Mouse (Mus musculus) intestine, embryonic 16.5 days (tissue): ENCODE results near the gene Adamts17. TPM values are rescaled to one million over a fixed set of nuclear protein-coding genes. Genes with fewer than 3 reads are reported as not detected.

ENCODE experiments used
- ATAC-seq: fragments of 200-750 bp; cut with Nextera tagmentation; 2 replicates; pipeline ENCODE4 v1.8.0; 2017; ENCODE audit warnings: moderate TSS enrichment, moderate library complexity
- H3K27ac ChIP-seq: fragments of 300-500 bp; sonication (generic); 2 replicates; pipeline ENCODE4 v1.5.1; 2014; ENCODE audit warnings: mild to moderate bottlenecking, low read length
- H3K27me3 ChIP-seq: fragments of 300-500 bp; sonication (generic); replicated peaks from 2 replicates; pipeline ENCODE4 v1.6.1; 2014; ENCODE audit warnings: low read length, control low read depth, mixed read lengths; ENCODE audit not compliant: control insufficient read depth, insufficient read depth
- H3K36me3 ChIP-seq: fragments of 300-500 bp; sonication (generic); 2 replicates; pipeline ENCODE4 v1.6.1; 2014; ENCODE audit warnings: low read length, control low read depth; ENCODE audit not compliant: control insufficient read depth, insufficient read depth
- H3K4me1 ChIP-seq: fragments of 300-500 bp; sonication (generic); 2 replicates; pipeline ENCODE4 v1.6.1; 2014; ENCODE audit warnings: low read length, control low read depth, mixed read lengths; ENCODE audit not compliant: control insufficient read depth, insufficient read depth
- H3K4me2 ChIP-seq: fragments of 300-500 bp; sonication (generic); 2 replicates; pipeline ENCODE4 v1.6.1; 2014; ENCODE audit warnings: low read depth, low read length, control low read depth
- H3K4me3 ChIP-seq: fragments of 300-500 bp; sonication (generic); 2 replicates; pipeline ENCODE4 v1.5.1; 2014; ENCODE audit warnings: mild to moderate bottlenecking, low read length
- H3K9ac ChIP-seq: fragments of 300-500 bp; sonication (generic); 2 replicates; pipeline ENCODE4 v1.6.1; 2014; ENCODE audit warnings: low read depth, low read length
- H3K9me3 ChIP-seq: fragments of 300-500 bp; sonication (generic); 2 replicates; pipeline ENCODE4 v1.6.1; 2016; ENCODE audit warnings: low read length, control low read depth; ENCODE audit not compliant: control insufficient read depth
- WGBS: fragments of 180-500 bp; shearing (Covaris S2); extraction: QIAGEN DNeasy Blood & Tissue Kit; methylation state at CpG from one replicate; pipeline ENCODE4 v1.1.7; 2014; 5-methylcytosine and 5-hydroxymethylcytosine counted together
- polyA plus RNA-seq: library from polyadenylated mRNA; unstranded; fragments of >200 nt; fragmentation: Nextera tagmentation; extraction: Ambion mirVana; gene quantifications from 2 replicates; pipeline ENCODE4 v1.2.1, GENCODE M21; 2015

Adamts17 gene
- polyA plus RNA-seq, 1 experiment from 2014 or later = 3.7 TPM

DNA sequence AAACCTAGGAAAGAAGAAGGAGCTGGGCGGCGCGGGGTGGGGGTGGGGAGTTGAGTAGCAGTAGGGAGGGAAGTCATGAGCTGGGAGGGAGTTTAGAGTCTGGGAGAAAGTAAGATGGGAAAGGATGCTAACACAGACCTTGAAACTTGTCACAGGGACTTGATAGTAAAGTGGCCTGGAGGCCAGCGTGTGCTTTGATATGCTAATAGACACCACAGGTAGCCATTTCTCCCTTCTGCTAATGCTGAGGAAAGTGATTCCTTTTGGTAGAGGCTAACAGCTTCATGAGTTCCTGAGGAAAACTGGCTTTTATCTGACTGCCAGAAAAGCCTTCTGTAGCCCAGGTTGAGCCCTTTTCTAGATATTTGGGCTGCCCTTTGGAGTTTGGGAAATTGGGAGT, 344.3 kb downstream of the Adamts17 start:
- no peak overlapping the region for H3K27ac ChIP-seq
- no peak for ATAC-seq
- H3K4me2 ChIP-seq = no peak overlapping the region
- no peaks in the 10 kb centered on the region for H3K9me3 ChIP-seq
- 39% methylated on average over 4 of the region's 4 CpGs for WGBS
- H3K9ac ChIP-seq = no peak overlapping the region
- no peak overlapping the region for H3K4me3 ChIP-seq
- H3K27me3 ChIP-seq = no peaks in the 10 kb centered on the region
- no peaks in the 10 kb centered on the region for H3K36me3 ChIP-seq
- H3K4me1 ChIP-seq = no peaks in the 10 kb centered on the region

DNA sequence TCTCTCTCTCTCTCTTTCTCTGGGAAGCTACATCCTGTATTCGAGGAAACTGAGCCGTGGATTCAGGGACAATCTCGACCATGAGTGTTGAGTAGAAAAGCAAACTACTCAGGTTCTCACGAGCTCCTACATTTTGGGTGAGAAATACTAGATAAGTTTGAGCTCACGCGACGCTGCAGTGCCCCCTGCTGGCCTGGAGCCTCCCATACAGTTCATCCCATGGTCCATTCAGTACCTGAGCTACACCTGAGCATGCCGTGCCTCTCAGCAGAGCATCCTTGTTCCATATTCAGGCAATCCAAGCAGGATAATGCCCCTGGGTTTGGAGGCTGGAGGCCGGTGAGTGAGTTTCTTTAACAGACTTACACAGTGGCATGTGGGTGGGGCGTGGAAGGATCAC, 359.9 kb downstream of the Adamts17 start:
- Histone ChIP-seq H3K27ac (no peak overlapping the region), H3K4me2 (no peak overlapping the region), H3K9me3 (no peaks in the 10 kb centered on the region), H3K9ac (no peak overlapping the region), H3K4me3 (no peak overlapping the region), H3K36me3 (no peaks in the 10 kb centered on the region), H3K27me3 (no peaks in the 10 kb centered on the region), H3K4me1 (no peaks in the 10 kb centered on the region)
- no peak for ATAC-seq
- 14% methylated on average over 10 of the region's 10 CpGs for WGBS

Other genes with a start within 250 kb of the Adamts17 start
- gene Asb7, start 150.1 kb upstream of the Adamts17 start, polyA plus RNA-seq = 10.2 and 10.3 TPM in 2 replicates
- gene Lins1, start 149.8 kb upstream of the Adamts17 start, polyA plus RNA-seq = 10.7 and 11.1 TPM in 2 replicates
- gene Cers3, start 96.2 kb upstream of the Adamts17 start, polyA plus RNA-seq = 0.84 and 1.4 TPM in 2 replicates